ENCODE assay signal across 8 mouse cellular contexts in genomic region chr2:58665081-58665814, GRCm38 (mm10).
A peak's percentile ranks its signal among the peaks of the same experiment; 100 is the strongest.
DNase-seq lines count a peak whose midpoint lies in the region; ATAC-seq and TF ChIP-seq lines count a peak whose summit lies in the region.

No protein-coding gene starts in this region.

- no peak for TF ChIP-seq POLR2A in limb, embryonic 14.5 days (IDR thresholded peaks at IDR 0.05; ENCODE audit: borderline replicate concordance, extremely low read depth, insufficient read depth, insufficient read length)

- H3K9me3 ChIP-seq in forebrain, embryonic 13.5 days (replicated peaks): no peaks in the 10 kb centered on the region
- no peaks in the 10 kb centered on the region for H3K9me3 ChIP-seq in limb, embryonic 14.5 days (ENCODE audit: control insufficient read depth, low read length)

- H3K27ac ChIP-seq in forebrain, embryonic 13.5 days: no peak overlapping the region
- no peak overlapping the region for H3K27ac ChIP-seq in limb, embryonic 14.5 days (replicated peaks; ENCODE audit: low read depth, low read length)

- H3K27me3 ChIP-seq in forebrain, embryonic 13.5 days: no peaks in the 10 kb centered on the region
- H3K27me3 ChIP-seq in limb, embryonic 14.5 days (ENCODE audit: control insufficient read depth, insufficient read depth, low read length): no peaks in the 10 kb centered on the region

- 72% methylated on average over 12 of the region's 12 CpGs for WGBS in forebrain, embryonic 13.5 days
- 82% methylated on average over 12 of the region's 12 CpGs for WGBS in limb, embryonic 14.5 days

- H3K4me1 ChIP-seq in forebrain, embryonic 13.5 days: peaks cover 9% of the 10 kb centered on the region
- peaks cover 1% of the 10 kb centered on the region for H3K4me1 ChIP-seq in limb, embryonic 14.5 days (ENCODE audit: control insufficient read depth, insufficient read depth, low read length)

- no peaks in the 10 kb centered on the region for H3K36me3 ChIP-seq in forebrain, embryonic 13.5 days (ENCODE audit: poor library complexity, severe bottlenecking)
- no peaks in the 10 kb centered on the region for H3K36me3 ChIP-seq in limb, embryonic 14.5 days (ENCODE audit: control insufficient read depth, insufficient read depth, low read length)

- no peak overlapping the region for H3K9ac ChIP-seq in forebrain, embryonic 13.5 days
- H3K9ac ChIP-seq in limb, embryonic 14.5 days (ENCODE audit: low read depth, low read length, severe bottlenecking): no peak overlapping the region

- H3K4me3 ChIP-seq in forebrain, embryonic 13.5 days: no peak overlapping the region
- no peak overlapping the region for H3K4me3 ChIP-seq in limb, embryonic 14.5 days (replicated peaks; ENCODE audit: low read length)

- peak; percentile 71 for ATAC-seq in forebrain, embryonic 13.5 days
- no peak for ATAC-seq in limb, embryonic 14.5 days (ENCODE audit: low FRiP score, low read depth)

- no peak overlapping the region for H3K4me2 ChIP-seq in forebrain, embryonic 13.5 days
- H3K4me2 ChIP-seq in limb, embryonic 14.5 days (replicated peaks; ENCODE audit: low read depth, low read length, severe bottlenecking): no peak overlapping the region

- DNase-seq in ovary, postnatal 36 days (ENCODE audit: low spot score): peak; percentile 50
- no peak for DNase-seq in ovary, postnatal 10 days (ENCODE audit: low spot score)
- peak; percentile 51 for DNase-seq in c-Kit-positive CD71-negative TER-119-negative erythroid progenitor cells, embryonic 14.5 days (ENCODE audit: low read depth)
- DNase-seq in hindlimb bud, embryonic 11.5 days (ENCODE audit: extremely low spot score, low read depth, low spot score): peak; percentile 44
- peak; percentile 72 for DNase-seq in limb, embryonic 14.5 days (ENCODE audit: low spot score)
- peak; percentile 79 to 83 for DNase-seq in right cerebral cortex, adult 2 months (ENCODE audit: low spot score in 2 of 2)
- DNase-seq in yolk sac, embryonic 10.5 days (ENCODE audit: low spot score): peak; percentile 11
